Mouse (Mus musculus): ENCODE measurements around the gene Prlr.

Prlr gene

DNA sequence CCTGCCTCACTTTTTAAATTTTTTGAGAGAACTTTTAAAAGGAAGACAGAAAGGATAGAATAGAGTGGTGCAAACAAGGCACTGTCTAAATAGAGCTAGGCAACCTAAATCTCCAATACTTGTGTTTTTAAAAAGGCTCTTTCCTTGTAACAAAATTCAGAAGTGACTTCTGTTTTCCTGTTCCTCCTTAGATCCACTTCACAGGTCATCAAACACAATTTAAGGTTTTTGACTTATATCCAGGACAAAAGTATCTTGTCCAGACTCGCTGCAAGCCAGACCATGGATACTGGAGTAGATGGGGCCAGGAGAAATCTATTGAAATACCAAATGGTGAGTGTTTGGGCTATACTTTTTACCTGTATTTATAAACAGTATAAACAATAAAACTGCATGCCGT is 148.0 kb downstream of the Prlr start, which contains the start of gene Gm21973:
Gene Gm21973 (plus strand): TSS at position 301 of the 400 bp plus-strand sequence.
- DNase-seq (ENCODE audit: low read depth): no peak

DNA sequence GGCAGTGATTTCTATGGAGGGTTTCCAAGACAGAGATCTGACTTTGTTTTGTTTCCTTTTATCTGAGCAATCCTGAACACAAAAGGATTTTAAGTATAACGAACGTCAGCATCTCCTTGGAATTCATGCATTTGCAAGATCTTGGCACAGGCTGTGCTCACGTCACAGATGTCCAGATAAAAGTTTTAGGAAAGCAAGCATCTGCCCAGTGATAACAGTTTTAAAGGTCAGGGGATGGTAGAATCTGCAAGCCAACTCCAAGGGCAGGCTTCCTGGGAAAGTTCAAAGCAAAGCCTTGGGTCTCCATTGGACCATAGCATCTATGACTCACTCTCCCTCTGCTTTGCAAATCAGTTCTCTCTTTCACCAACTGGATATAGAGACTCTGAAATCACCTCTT is 153.6 kb downstream of the Prlr start:
- DNase-seq (ENCODE audit: low read depth): no peak

DNA sequence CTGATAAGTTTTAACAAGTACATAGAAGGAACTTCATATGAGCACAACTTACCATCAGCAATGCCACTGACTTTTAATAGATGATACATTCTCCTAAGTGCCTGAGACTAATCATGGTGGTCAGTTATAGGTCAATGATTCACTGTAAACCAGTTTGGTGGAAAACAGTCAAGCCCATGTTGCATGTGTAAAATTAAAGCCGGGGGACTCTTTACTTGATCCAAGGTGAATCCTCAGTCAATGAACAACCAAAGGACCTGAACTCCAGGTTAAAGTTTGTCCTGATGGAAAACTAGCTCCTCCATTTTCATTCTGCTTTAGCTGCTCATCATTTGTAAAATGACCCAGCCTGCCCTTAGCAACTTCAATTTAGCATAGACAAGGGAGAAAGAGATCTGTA is 155.5 kb downstream of the Prlr start:
- DNase-seq (ENCODE audit: low read depth): no peak

DNA sequence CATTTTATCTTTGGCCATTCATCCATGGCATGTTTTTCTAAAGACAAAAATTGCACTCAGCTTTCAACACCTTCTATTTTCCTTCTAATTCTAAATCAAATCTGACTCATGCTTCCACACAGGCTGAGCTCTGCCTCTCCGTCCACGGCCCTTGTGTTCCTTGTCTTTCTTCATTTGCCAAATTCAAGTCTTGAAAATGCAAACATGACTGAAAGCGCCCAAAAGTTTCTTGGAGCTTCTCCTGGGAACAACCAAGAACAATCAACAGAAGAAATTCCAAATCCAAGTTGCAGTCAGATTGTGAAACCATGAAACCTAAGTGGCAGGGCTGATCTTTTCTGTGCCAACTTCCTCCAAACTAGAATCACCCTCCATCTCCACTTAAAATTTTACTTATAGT is 161.6 kb downstream of the Prlr start:
- DNase-seq (ENCODE audit: low read depth): no peak

DNA sequence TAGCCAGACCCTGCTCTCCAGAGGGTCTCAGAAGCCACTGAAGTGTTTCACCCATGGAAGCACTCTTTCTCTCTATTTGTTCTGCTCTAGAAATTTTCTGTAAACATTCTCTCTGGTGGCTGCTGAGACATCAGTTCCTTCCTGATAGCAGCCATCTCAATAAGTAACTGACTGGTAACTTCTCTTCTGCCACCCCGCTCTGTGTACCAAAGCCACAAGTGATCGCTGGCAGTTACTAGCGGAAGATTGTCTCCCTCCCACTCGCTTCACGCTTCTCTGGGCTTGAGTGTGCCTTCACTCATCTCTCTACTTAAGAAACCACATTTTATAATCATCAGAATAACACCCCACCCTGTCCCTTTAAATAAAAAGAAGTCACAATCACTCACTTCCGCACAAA is 170.0 kb downstream of the Prlr start:
- DNase-seq (ENCODE audit: low read depth): no peak

DNA sequence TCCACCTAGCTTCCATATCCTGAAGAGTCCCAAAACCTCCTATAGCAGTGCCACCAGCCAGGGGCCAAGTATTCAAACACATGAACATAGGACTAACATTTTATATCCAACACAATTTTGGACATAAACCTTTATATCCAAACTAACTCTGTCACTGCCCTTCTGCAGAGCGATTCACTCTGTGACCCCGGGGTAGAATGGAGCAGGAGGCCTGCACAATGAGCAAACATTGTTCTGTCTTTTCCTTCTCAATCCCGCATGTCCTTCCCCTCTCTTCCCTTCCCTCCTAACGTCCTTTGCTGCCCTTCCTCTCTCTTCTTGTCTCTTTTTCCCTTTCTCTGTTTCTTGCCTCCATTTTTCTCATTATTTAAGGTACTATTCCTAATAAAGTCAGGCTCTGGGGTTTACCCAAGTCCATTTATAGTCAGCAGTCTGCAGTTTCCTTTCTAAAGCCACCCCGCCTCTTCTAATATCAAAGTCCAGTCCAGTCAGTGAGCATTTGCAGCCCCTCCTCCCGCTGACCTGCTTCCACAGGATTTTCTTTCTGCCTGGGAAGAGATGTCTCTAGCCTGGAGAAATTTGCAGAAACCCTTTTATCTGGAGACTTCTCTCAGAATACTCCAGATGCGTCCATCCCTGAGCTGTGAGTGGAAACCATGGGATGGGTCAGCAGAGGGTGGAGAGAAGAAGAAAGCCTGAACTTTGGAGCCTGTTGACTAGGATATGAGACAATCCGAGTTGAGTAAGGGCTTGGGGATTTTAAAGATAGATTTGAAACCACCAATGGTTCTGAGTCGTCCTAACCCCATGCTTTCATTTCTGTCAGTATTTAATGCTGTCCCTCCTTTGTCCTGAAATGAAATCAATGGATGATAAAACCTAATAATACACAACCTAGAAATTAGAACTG is 181.3 kb downstream of the Prlr start, which contains the start of gene Agxt2:
Gene Agxt2 (plus strand): TSS at position 494 of the 910 bp plus-strand sequence.
- DNase-seq (ENCODE audit: low read depth): no peak

DNA sequence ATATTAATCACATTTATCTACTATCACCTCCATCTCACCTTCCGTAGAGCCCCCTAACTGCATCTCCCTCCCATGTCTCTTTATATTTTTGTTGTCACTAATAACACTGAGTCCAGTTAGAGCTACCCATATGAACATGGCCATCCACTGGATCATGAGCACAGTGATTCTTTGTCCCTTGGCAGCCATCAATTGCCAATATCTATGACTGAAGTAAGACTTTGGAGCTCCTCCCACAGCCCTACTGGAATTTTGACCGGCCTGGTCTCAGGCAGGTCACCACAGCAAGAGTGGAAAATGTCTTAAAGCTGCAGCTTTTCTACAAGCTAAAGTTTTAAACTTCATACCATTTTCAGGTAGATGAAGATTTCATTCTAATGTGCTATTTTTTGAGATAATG is 189.3 kb downstream of the Prlr start:
- DNase-seq (ENCODE audit: low read depth): no peak

DNA sequence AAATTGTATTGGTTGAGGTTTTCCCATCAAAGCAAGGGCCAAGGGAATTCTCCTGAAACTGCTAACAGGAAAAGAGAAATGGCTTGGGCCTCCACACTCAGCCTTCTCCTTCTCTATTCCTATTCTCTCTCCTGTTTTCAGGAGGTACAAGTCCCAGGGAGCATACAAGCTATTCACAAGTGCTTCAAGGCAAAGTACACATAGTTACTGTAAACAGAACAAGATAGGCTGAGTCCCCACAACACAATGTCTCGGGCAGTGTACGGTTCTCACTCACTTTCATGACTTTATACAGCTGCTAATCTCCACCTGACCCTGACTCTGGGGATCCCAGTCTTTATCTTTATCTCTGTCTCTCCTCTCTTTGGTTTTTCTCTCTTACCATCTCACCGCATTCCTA is 198.4 kb downstream of the Prlr start:
- no peak for DNase-seq (ENCODE audit: low read depth)

DNA sequence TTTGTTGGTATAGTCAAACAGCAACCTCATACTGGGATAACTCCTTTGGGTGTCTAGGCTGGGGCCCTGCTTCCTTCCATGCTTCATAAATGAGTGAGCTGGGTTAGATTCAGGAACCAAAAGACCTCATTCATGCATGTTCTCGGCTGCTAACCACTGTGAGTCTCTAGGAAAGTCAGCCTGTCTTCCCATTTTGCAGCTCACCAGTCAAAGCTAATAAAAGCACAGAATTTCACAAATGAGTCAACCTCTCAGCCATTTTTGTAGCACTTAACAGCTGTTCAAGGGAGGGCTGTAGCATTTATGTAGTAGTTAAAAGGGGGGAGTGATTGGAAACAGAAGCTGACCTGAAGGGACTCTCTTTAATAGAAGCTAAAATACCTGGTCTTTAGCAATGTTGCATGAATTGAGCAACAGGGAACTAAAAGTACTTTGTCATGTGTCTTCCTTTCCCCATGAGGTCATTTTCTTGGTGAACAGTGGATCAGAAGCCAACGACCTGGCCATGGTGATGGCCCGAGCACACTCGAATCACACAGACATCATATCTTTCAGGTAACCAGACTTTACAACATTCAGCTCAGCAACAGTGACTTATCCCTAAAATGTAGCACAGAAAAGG is 201.4 kb downstream of the Prlr start:
- DNase-seq (ENCODE audit: low read depth): no peak

DNA sequence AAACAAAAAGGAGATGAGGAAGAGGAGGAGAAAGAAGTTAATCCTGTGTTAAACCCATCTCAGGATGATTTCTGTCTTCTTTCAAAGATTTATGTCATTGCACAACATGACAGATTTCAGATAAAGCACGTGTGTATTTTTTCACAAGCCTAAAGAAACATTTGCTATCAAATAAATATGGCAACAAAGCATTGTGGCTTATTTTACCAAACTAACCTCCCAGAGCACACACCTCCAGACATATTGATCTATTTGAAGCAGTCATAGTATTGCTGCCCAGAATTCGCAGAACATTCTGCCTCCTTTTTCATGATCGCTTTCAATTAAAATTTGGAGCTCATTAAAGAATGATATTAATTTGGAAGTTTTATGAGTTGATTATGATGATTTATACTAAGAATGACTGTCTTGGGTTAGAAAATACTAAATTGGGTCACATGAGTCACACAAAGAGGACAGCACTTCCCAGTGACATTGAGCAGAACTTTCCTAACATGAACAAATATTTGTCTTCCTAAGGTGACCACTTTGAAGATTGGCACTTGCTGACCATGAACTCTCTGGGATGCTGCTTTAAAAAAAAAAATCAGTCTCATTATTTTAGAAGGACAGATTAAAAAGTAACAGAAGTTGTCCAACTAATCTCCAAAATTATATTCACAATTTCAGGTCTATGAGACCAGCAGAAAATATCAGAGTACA is 202.9 kb downstream of the Prlr start:
- DNase-seq (ENCODE audit: low read depth): no peak

DNA sequence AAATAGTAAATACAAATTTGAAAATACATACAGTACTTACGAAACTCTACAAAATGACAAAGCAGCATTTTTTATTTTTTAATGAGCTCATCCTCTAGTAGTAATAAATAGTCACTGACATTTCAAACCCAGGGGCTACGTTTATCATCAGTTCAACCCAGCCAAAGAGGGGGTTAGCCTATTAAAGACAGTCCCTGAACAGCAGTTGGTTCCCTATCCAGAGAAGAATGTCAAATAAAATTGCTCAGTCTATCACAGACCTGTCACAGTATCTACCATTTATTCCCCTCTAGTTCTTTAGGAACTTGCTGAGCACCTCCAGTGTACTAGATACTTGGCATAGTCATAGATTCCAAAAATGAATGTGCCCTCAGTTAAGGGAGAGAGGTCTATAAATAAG is 210.2 kb downstream of the Prlr start:
- DNase-seq (ENCODE audit: low read depth): no peak
